Mouse (Mus musculus): ENCODE data around the gene E030030I06Rik.
"Not testable (repeated sequence)": the region's sequence is repeated elsewhere in the genome, so short reads cannot be mapped to it uniquely, and the experiment has no call there.

E030030I06Rik gene

GRCm38 (mm10) chr10:22149073-22149690 lies at the start of gene E030030I06Rik:
Gene E030030I06Rik, minus strand, starts transcription at chr10:22149270.
- DNase-seq: peak; percentile 55

GRCm38 (mm10) chr10:22191035-22191434 lies 42.0 kb upstream of the E030030I06Rik start:
- DNase-seq: not testable (repeated sequence)

GRCm38 (mm10) chr10:22176515-22176914 lies 27.4 kb upstream of the E030030I06Rik start:
- DNase-seq: not testable (repeated sequence)

GRCm38 (mm10) chr10:22174190-22174487 lies 25.1 kb upstream of the E030030I06Rik start:
- not testable (repeated sequence) for DNase-seq

- not testable (repeated sequence) for DNase-seq
Observed at GRCm38 (mm10) chr10:22173335-22174189, 24.5 kb upstream of the E030030I06Rik start.

- not testable (repeated sequence) for DNase-seq
Observed at GRCm38 (mm10) chr10:22172431-22173334, 23.6 kb upstream of the E030030I06Rik start.

- DNase-seq: not testable (repeated sequence)
Observed at GRCm38 (mm10) chr10:22169116-22169515, 20.0 kb upstream of the E030030I06Rik start.

- not testable (repeated sequence) for DNase-seq
Observed at GRCm38 (mm10) chr10:22167061-22167460, 18.0 kb upstream of the E030030I06Rik start.

- DNase-seq: not testable (repeated sequence)
Observed at GRCm38 (mm10) chr10:22166025-22166424, 17.0 kb upstream of the E030030I06Rik start.

GRCm38 (mm10) chr10:22165328-22166003 lies 16.4 kb upstream of the E030030I06Rik start:
- not testable (repeated sequence) for DNase-seq

GRCm38 (mm10) chr10:22163705-22164583 lies 14.9 kb upstream of the E030030I06Rik start:
- DNase-seq: peak; percentile 81

GRCm38 (mm10) chr10:22163279-22163678 lies 14.2 kb upstream of the E030030I06Rik start:
- DNase-seq: not testable (repeated sequence)

GRCm38 (mm10) chr10:22159581-22160140 lies 10.6 kb upstream of the E030030I06Rik start:
- DNase-seq: no peak

GRCm38 (mm10) chr10:22159131-22159561 lies 10.1 kb upstream of the E030030I06Rik start:
- DNase-seq: no peak

- peak; percentile 72 for DNase-seq
Observed at GRCm38 (mm10) chr10:22158310-22158999, 9.4 kb upstream of the E030030I06Rik start, which contains the start of the genes Raet1e and H60b. Gene Raet1e, plus strand, starts transcription at chr10:22158569. Gene H60b, plus strand, starts transcription at chr10:22158586.

GRCm38 (mm10) chr10:22154871-22155799 lies 6.1 kb upstream of the E030030I06Rik start:
- DNase-seq: no peak

- peak; percentile 43 for DNase-seq
Observed at GRCm38 (mm10) chr10:22154127-22154526, 5.1 kb upstream of the E030030I06Rik start.

- DNase-seq: peak; percentile 15
Observed at GRCm38 (mm10) chr10:22153147-22153690, 4.1 kb upstream of the E030030I06Rik start.
